20 mouse cellular contexts compared by ENCODE assay signal in the genomic region with DNA sequence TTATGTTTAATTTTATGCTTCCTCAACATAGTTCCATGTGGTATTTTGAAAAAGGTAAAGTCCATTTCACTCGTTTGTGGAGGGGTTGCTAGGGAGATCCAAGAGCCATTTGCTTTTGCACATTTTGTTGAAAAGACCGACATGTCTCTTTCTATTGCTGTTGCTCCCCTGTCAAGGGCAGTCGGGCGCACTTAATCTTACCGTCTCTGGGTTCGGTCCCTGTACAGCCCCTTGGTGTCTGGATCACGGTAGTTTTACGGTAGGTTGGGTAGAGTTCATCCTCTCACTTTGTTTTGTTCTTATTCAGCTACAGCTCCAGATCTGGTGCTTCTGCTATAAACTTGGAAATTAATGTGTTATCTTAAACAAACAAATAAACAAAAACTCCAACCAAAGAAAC.
"Had no signal": no experiment of that assay in that cellular context is flagged by ENCODE, and none has a peak within 500 bp of the region (broad histone marks: within the 10 kb centered on the region; RNA-seq: fewer than 3 reads in every experiment).

No protein-coding gene starts in this region.

- H3K9me3 ChIP-seq: liver, embryonic 13.5 days; liver, embryonic 15.5 days; lung, embryonic 15.5 days; megakaryocyte, embryonic 14.5 days; midbrain, embryonic 13.5 days; midbrain, embryonic 15.5 days; neural tube, embryonic 13.5 days; stomach, embryonic 15.5 days had no signal

- H3K27me3 ChIP-seq: liver, embryonic 13.5 days; liver, embryonic 15.5 days; lung, embryonic 15.5 days; midbrain, embryonic 13.5 days; midbrain, embryonic 15.5 days; neural tube, embryonic 13.5 days; stomach, embryonic 15.5 days had no signal

- H3K4me3 ChIP-seq: liver, embryonic 13.5 days; liver, embryonic 15.5 days; lung, embryonic 15.5 days; megakaryocyte, embryonic 14.5 days; midbrain, embryonic 13.5 days; midbrain, embryonic 15.5 days; neural tube, embryonic 13.5 days; stomach, embryonic 15.5 days had no signal

- H3K27ac ChIP-seq: liver, embryonic 13.5 days; liver, embryonic 15.5 days; lung, embryonic 15.5 days; macrophage; midbrain, embryonic 13.5 days; midbrain, embryonic 15.5 days; neural tube, embryonic 13.5 days; stomach, embryonic 15.5 days; stomach, postnatal 0 days had no signal

- H3K9ac ChIP-seq: liver, embryonic 13.5 days; liver, embryonic 15.5 days; liver, postnatal 0 days; lung, embryonic 15.5 days; midbrain, embryonic 13.5 days; midbrain, embryonic 15.5 days; neural tube, embryonic 13.5 days; stomach, embryonic 15.5 days had no signal

- H3K4me2 ChIP-seq: liver, embryonic 13.5 days; liver, embryonic 15.5 days; lung, embryonic 15.5 days; midbrain, embryonic 11.5 days; midbrain, embryonic 13.5 days; midbrain, embryonic 15.5 days; neural tube, embryonic 13.5 days; stomach, embryonic 15.5 days had no signal

- H3K4me1 ChIP-seq: liver, embryonic 13.5 days; liver, embryonic 15.5 days; megakaryocyte, embryonic 14.5 days; midbrain, embryonic 15.5 days had no signal

- DNase-seq: liver, embryonic 13.5 days; liver, postnatal 0 days; lung, adult 2 months; lung, postnatal 14 days; lung, postnatal 36 days; right cerebral cortex, postnatal 14 days; thymus, adult 2 months; thymus, postnatal 25 days; thymus, postnatal 4 days had no signal

- ATAC-seq: liver, postnatal 0 days; lung, postnatal 0 days; midbrain, embryonic 13.5 days; midbrain, embryonic 15.5 days had no signal

- H3K36me3 ChIP-seq: liver, embryonic 13.5 days; liver, embryonic 15.5 days; lung, embryonic 15.5 days; midbrain, embryonic 13.5 days; midbrain, embryonic 15.5 days; neural tube, embryonic 13.5 days; stomach, embryonic 15.5 days had no signal
